Mouse (Mus musculus): ENCODE measurements around the gene Rhoc.
A peak's percentile ranks its signal among the peaks of the same experiment; 100 is the strongest.
"Not testable (repeated sequence)": the region's sequence is repeated elsewhere in the genome, so short reads cannot be mapped to it uniquely, and the experiment has no call there.

The Rhoc gene

GRCm38 (mm10) chr3:104788561-104789311 lies 561 bp downstream of the Rhoc start:
- DNase-seq: peak; percentile 26 to 62

- DNase-seq: no peak
Measured at GRCm38 (mm10) chr3:104789312-104789605, 1.1 kb downstream of the Rhoc start.

- DNase-seq: peak; percentile 11 to 26
Measured at GRCm38 (mm10) chr3:104789822-104790221, 1.6 kb downstream of the Rhoc start.

- no peak for DNase-seq
Measured at GRCm38 (mm10) chr3:104790401-104790937, 2.3 kb downstream of the Rhoc start.

- DNase-seq: no peak
Measured at GRCm38 (mm10) chr3:104791017-104791416, 2.8 kb downstream of the Rhoc start.

- DNase-seq: no peak
Measured at GRCm38 (mm10) chr3:104791671-104792070, 3.5 kb downstream of the Rhoc start.

- DNase-seq: no peak
Measured at GRCm38 (mm10) chr3:104792360-104793270, 4.4 kb downstream of the Rhoc start.

- no peak for DNase-seq
Measured at GRCm38 (mm10) chr3:104793871-104794828, 6.0 kb downstream of the Rhoc start.

- DNase-seq: no peak
Measured at GRCm38 (mm10) chr3:104794953-104795470, 6.8 kb downstream of the Rhoc start.

- no peak for DNase-seq
Measured at GRCm38 (mm10) chr3:104795661-104796340, 7.6 kb downstream of the Rhoc start.

- no peak for DNase-seq
Measured at GRCm38 (mm10) chr3:104796430-104797082, 8.4 kb downstream of the Rhoc start.

- DNase-seq: no peak
Measured at GRCm38 (mm10) chr3:104800681-104801080, 12.5 kb downstream of the Rhoc start.

- no peak for DNase-seq
Measured at GRCm38 (mm10) chr3:104801481-104801880, 13.3 kb downstream of the Rhoc start.

GRCm38 (mm10) chr3:104804312-104804711 lies 16.1 kb downstream of the Rhoc start:
- DNase-seq: no peak

GRCm38 (mm10) chr3:104805539-104805938 lies 17.4 kb downstream of the Rhoc start:
- no peak for DNase-seq

- no peak for DNase-seq
Measured at GRCm38 (mm10) chr3:104811752-104812151, 23.6 kb downstream of the Rhoc start.

- no peak for DNase-seq
Measured at GRCm38 (mm10) chr3:104812254-104812653, 24.1 kb downstream of the Rhoc start.

- not testable (repeated sequence) for DNase-seq
Measured at GRCm38 (mm10) chr3:104813227-104813626, 25.1 kb downstream of the Rhoc start.

- DNase-seq: no peak
Measured at GRCm38 (mm10) chr3:104814746-104815145, 26.6 kb downstream of the Rhoc start.

- no peak for DNase-seq
Measured at GRCm38 (mm10) chr3:104815346-104815745, 27.2 kb downstream of the Rhoc start.

GRCm38 (mm10) chr3:104816130-104816529 lies 28.0 kb downstream of the Rhoc start:
- no peak for DNase-seq

All from cerebellum, adult 18-20 months (tissue).